Mouse (Mus musculus) gastrocnemius, postnatal 4 days (tissue): Measurements from ENCODE around the gene Gm48552. TPM values are rescaled to one million over a fixed set of nuclear protein-coding genes. Genes with fewer than 3 reads are reported as not detected.
A peak's percentile ranks its signal among the peaks of the same experiment; 100 is the strongest.

Experiments
- DNase-seq, 2 experiments: peaks; one replicate each; pipeline ENCODE4 v3.0.0; 2021 to 2022; ENCODE audit warnings: low spot score in 2 of 2, mixed read lengths in 2 of 2
- total RNA-seq, 2 experiments: library from RNA; stranded (reverse); gene quantifications; 2 replicates each; pipeline ENCODE4 v1.2.3; 2021

Gene Gm48552
- total RNA-seq, 2 experiments from 2014 or later: 1.3 to 2.0 TPM

DNA sequence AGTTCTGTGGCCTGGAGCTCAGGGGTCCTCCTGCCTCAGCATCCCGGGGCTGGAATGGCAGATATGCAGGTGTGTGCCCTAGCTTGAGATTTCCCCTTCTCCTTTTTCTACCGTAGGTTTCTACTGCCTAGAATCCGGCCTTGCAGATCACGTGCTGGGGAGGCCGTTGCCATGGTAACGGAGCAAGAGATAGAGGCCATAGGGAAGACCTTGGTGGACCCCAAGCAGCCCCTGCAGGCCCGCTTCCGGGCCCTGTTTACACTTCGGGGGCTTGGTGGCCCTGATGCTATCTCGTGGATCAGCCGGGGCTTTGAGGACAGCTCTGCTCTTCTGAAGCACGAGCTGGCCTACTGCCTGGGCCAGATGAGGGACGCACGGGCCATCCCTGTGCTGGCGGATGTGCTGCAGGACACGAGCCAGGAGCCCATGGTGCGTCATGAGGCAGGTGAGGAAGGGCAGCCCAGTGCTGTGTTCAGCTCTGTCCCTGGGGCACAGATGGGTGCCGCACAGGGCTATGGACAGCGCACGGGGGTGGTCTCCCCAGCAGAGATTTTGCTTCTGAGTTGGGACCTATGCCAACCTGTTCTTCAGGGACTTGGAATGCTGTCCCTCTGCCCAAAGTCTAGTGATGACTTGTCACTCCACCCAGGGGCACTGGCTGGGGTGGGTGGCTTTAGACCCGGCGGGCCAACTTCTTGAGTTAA lies 3.0 kb upstream of the Gm48552 start:
- DNase-seq: no peak

- DNase-seq: no peak
Observed at GRCm38 (mm10) chr10:81387716-81388115, 1.1 kb upstream of the Gm48552 start.

- DNase-seq: no peak
Observed at GRCm38 (mm10) chr10:81389373-81389772, 568 bp downstream of the Gm48552 start.

GRCm38 (mm10) chr10:81389801-81390677 lies 1.2 kb downstream of the Gm48552 start:
- DNase-seq: peak in 1 of 2 experiments; percentile 76

DNA sequence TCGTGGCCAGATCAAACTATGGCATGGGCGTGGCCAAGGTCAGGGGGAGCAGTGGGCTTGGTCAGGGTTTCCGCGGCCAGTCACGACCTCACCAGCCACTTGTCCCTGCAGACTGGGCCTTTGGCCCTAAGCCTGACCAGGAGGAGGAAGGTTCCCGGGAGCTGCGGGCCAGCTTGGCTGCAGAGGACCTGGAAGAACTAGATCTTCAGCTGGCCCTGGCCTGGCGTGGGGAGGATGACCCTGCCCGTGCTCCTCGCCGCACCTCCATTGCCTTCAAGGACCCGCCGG lies 1.8 kb downstream of the Gm48552 start:
- DNase-seq: no peak

GRCm38 (mm10) chr10:81392270-81392669 lies 3.5 kb downstream of the Gm48552 start:
- no peak for DNase-seq

DNA sequence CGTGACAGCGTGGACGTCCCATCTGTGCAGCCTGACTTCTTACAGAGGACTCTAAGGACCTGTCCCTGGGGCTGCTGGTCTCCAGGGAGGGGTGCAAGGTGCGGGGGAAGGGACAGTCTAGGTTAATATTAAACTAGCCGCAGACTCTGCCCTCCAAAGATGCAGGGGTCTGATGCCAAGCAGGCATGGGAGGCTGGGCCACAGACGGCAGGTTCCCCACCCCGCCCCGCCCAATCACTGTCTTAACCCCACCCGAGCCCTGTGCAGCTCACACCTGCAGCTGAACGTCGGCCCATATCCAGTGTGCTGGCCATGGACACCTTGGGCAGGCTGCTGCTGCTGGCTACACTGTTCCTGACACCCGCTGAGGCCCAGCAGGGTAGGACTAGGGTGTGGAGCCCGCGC lies 4.0 kb downstream of the Gm48552 start, which contains the start of gene Smim24:
TSS of gene Smim24 (plus strand) at position 271 of the 405 bp plus-strand sequence.
- DNase-seq: no peak

- DNase-seq: no peak
Observed at GRCm38 (mm10) chr10:81393456-81394063, 4.8 kb downstream of the Gm48552 start.

- peak in 1 of 2 experiments; percentile 70 for DNase-seq
Observed at GRCm38 (mm10) chr10:81395127-81395526, 6.3 kb downstream of the Gm48552 start.

DNA sequence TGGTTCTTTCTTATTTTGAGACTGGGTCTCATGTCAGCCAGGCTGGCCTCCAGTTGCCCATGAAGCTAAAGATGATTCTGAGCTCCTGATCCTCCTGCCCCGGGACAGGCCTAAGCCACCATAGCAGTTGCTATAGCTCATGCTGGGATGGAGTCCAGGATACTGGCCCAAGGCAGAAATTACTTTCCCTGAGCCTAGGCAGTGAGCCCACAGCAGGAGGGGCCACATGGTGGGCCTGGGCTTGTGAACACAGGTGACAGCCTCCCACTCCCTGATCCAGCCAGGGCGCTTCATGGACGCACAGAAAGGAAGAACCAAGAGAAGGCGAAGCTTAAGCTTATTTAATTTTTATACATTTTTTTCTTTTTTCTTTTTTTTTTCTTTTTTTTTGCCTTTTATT lies 7.1 kb downstream of the Gm48552 start:
- DNase-seq: no peak

DNA sequence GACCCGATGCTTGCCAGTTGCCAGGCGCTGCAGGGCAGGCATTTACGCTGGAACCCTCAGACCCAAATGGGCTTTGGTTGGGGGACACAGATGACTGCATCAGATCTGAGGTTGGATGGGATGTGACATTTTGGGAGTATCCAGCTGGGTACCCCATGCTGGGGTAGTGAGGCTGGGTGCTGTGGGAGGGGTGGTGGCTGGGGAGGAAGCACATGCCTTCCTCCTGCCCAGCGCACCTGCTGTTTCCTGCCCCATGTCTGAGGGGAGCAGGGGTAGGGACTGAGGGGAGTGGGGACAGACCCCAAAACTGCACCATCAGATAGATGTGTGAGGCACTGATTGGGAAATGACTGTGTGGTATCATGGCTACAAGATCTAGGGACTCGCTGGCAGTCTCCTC lies 7.9 kb downstream of the Gm48552 start:
- no peak for DNase-seq

- no peak for DNase-seq
Observed at GRCm38 (mm10) chr10:81399296-81399695, 10.5 kb downstream of the Gm48552 start.

GRCm38 (mm10) chr10:81399798-81400308 lies 11.0 kb downstream of the Gm48552 start:
- no peak for DNase-seq

- DNase-seq: no peak
Observed at GRCm38 (mm10) chr10:81400371-81401204, 11.8 kb downstream of the Gm48552 start.

GRCm38 (mm10) chr10:81401205-81401520 lies 12.4 kb downstream of the Gm48552 start:
- no peak for DNase-seq

DNA sequence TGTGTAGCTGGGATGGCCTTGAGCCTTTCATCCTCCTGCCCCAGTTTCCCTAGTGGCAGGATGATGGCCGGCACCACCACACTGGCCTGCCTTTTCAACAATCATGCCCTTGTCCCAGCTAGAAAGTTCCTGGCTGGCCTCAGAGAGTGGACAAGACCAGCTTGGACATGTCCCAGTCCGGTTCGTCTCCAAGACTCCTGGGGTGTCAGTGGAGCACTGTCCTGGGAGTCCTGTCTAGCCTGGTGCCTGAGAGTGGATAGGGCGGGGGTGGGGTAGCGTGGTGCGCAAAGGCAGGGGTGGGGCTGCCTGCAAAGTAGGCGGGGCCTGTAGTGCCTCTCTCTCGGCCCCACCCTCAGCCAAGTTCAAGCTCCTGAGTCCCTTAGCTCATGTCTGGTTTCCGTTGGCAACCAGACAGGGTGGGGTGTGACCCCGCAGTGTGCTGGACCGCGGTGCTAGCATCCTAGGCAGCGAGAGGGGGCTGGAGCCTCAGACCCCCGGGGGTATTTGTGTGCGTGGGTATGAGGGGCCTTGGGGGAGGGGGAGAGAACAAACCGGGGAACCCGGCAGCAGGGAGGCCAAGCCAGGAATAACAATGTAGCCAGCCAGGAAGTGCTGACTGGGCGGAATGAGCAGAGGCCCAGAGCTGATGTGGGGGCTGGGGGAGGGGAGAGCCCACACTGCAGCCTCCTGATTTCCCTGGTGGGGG lies 12.9 kb downstream of the Gm48552 start:
- peak in 1 of 2 experiments; percentile 82 for DNase-seq

GRCm38 (mm10) chr10:81402227-81402765 lies 13.5 kb downstream of the Gm48552 start:
- DNase-seq: no peak

- no peak for DNase-seq
Observed at GRCm38 (mm10) chr10:81403511-81403910, 14.7 kb downstream of the Gm48552 start.

DNA sequence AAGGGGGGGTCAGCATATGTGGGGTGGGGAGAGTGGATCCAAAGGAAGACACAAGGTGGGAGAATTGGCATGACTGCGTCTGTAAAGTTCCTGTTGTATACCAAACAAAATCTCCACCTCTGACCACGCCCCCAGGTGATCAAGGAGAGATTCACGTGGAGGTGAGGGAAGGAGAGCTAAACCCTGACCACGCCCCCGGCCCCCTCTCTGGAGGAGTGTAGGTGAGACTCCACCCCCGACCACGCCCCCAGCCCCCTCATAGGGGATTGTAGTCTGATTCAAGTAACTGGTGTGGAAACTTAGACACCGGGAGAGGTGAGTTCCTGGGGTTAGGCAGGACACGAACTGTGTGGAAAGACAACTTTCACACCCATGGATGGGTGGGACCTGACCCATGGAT lies 15.3 kb downstream of the Gm48552 start:
- DNase-seq: no peak

- DNase-seq: no peak
Observed at GRCm38 (mm10) chr10:81404720-81405119, 15.9 kb downstream of the Gm48552 start.
